Mouse (Mus musculus) thymus, adult 2 months (tissue): ENCODE results near the gene Gmeb1.

Source experiments
- CTCF ChIP-seq: fragments of 200-500 bp; IDR thresholded peaks from 2 replicates; pipeline ENCODE4 v1.5.1; 2012; ENCODE audit warnings: mild to moderate bottlenecking, control low read depth, low read length, moderate library complexity, borderline replicate concordance; ENCODE audit not compliant: control insufficient read depth, poor library complexity, insufficient read depth; ENCODE audit errors: extremely low read depth
- POLR2A ChIP-seq: fragments of 200-500 bp; IDR thresholded peaks from 2 replicates; pipeline ENCODE4 v1.6.1; 2012; ENCODE audit warnings: mild to moderate bottlenecking, low read length, control low read depth, moderate library complexity; ENCODE audit not compliant: control insufficient read depth, poor library complexity, insufficient read depth; ENCODE audit errors: extremely low read depth

DNA sequence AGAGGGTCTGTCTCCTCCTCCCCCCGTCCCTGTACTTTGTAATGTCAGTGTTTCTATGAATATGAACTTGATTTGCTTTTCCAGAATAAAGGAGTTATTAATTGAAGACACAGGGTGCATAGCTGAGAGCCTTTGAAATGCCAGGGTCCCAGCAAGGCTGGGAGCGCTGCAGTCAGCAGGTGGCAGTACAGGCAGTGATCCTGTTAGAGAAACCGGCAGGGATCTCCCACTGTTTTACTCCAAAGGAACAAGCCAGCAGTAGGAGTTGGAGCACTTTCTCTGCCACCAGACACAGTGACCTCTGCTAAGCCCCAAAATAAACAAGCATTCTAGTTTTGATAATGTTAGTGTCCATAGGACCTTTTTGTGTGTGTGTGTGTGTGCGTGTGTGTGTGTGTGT, 31.6 kb upstream of the Gmeb1 start:
- TF ChIP-seq CTCF (no peak), POLR2A (no peak)
